Mouse (Mus musculus): ENCODE data around the gene Hoxa11. TPM values are rescaled to one million over a fixed set of nuclear protein-coding genes. Genes with fewer than 3 reads are reported as not detected.
A peak's percentile ranks its signal among the peaks of the same experiment; 100 is the strongest.

Gene Hoxa11
- polyA plus RNA-seq, 1 experiment from 2014 or later, result not detected

DNA sequence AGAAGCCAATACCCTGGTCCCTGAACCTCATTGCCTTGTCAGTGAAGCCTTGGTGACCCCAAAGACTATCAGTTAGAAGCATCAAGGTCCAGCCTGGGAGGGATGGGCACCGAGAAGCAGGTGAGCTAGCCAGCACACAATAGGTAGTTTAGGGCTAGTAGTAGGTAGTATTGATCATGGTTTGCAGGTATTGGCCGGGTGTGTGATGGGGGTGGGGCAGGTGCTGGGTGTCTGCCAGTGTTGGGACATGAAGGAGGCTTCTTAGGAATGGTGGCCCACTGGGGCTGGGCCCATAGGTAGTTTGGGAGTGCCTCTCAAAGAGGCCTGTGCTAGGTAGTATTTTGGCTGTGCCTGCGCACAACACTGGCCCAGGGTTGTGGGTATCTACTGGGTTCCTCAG is 30.5 kb downstream of the Hoxa11 start:
- Histone ChIP-seq H3K27me3 (ENCODE audit: control insufficient read depth, insufficient read depth, low read length) (peaks cover 100% of the 10 kb centered on the region), H3K9ac (ENCODE audit: low read length) (no peak overlapping the region), H3K36me3 (ENCODE audit: control insufficient read depth, insufficient read depth, low read length) (no peaks in the 10 kb centered on the region), H3K9me3 (ENCODE audit: control insufficient read depth, low read length) (no peaks in the 10 kb centered on the region), H3K4me1 (ENCODE audit: control insufficient read depth in 2 of 2, insufficient read depth in 2 of 2, low read length in 2 of 2) (peaks cover 3 to 14% of the 10 kb centered on the region in 2 experiments; a peak in 2 of 4 replicates), H3K4me2 (ENCODE audit: low read length) (no peak overlapping the region), H3K27ac (replicated peaks in 1 of 2; ENCODE audit: control insufficient read depth in 1 of 2, insufficient read depth in 1 of 2, low read depth in 2 of 2, low read length in 2 of 2) (no peak overlapping the region), H3K4me3 (ENCODE audit: control insufficient read depth in 1 of 2, insufficient read depth in 1 of 2, low read depth in 1 of 2, low read length in 2 of 2) (no peak overlapping the region)
- no peak for ATAC-seq (ENCODE audit: insufficient number of reproducible peaks, insufficient read depth, low FRiP score, low read depth)
- 13% methylated on average over 3 of the region's 3 CpGs for WGBS

DNA sequence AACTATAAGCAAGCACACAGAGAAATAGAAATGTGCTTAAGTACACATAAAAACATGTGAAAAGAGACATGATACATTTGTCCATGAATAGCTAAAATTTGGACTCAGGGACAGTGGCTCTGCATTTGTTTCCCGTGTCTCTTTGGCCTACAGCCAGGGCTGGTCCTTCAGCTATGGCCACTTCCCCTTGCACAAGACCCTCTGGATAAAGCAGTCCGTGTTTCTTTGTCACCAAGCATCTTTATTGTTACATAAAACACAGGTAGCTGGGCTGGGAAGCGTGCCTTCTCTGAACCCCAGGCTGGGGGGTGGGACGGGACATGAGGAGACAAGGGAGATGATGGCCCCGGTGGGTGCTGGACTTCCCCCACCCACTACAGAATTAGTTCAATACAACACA is 31.3 kb downstream of the Hoxa11 start:
- Histone ChIP-seq H3K4me3 (ENCODE audit: control insufficient read depth in 1 of 2, insufficient read depth in 1 of 2, low read depth in 1 of 2, low read length in 2 of 2) (no peak overlapping the region), H3K27ac (replicated peaks in 1 of 2; ENCODE audit: control insufficient read depth in 1 of 2, insufficient read depth in 1 of 2, low read depth in 2 of 2, low read length in 2 of 2) (no peak overlapping the region), H3K9me3 (ENCODE audit: control insufficient read depth, low read length) (no peaks in the 10 kb centered on the region), H3K27me3 (ENCODE audit: control insufficient read depth, insufficient read depth, low read length) (peaks cover 100% of the 10 kb centered on the region), H3K4me2 (ENCODE audit: low read length) (no peak overlapping the region), H3K9ac (ENCODE audit: low read length) (no peak overlapping the region), H3K36me3 (ENCODE audit: control insufficient read depth, insufficient read depth, low read length) (no peaks in the 10 kb centered on the region), H3K4me1 (ENCODE audit: control insufficient read depth in 2 of 2, insufficient read depth in 2 of 2, low read length in 2 of 2) (peaks cover 3 to 14% of the 10 kb centered on the region in 2 experiments; a peak in 2 of 4 replicates)
- ATAC-seq (ENCODE audit: insufficient number of reproducible peaks, insufficient read depth, low FRiP score, low read depth), result no peak
- WGBS, result 11% methylated on average over 5 of the region's 5 CpGs

DNA sequence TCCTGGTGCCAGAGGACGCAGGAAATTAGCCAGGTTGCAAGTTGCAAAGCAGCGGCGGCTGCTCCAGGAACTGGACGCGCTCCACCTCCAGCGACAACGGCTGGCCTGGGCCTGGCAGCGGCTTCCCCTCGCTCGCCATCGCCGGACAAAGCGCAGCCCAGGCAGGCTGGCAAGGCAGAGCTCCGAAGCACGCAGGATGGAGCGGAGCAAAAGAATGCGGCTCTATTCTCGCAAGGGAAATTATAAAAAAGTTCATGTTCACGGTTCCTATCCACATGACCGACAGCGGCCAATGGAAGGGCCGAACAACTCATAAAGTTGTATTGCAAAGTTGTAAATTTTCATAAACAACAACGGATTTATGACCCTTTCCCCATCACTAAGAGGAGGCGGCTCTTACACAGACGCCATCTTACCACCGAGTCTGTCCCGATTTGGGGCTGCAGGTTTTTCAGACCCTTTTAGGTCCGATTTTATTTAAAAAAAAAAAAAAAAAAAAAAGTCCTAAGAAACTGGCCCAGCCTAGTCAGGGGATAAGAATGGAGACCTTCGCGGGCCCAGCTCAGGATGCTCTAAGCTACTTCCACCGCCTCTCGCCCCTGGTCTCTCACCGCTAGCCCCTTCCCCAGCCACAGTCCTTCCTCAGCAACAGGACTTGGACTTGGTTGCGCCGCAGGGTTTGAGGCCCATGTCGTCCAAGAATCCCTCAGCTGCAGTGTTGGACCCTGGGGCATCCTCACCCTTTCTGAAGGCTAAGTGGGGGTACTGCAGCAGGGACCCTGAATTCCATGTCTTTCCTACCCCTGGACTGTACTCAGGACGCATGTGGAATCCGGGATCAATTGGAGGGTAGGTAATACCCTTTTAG is 32.3 kb downstream of the Hoxa11 start, which contains the start of the genes Hoxa3 and Gm28308:
TSS of gene Hoxa3 (minus strand) at position 218 of the 868 bp plus-strand sequence.
TSS of gene Gm28308 (minus strand) at position 221 of the 868 bp plus-strand sequence.
- ATAC-seq (ENCODE audit: insufficient number of reproducible peaks, insufficient read depth, low FRiP score, low read depth), result no peak
- Histone ChIP-seq H3K4me3 (ENCODE audit: control insufficient read depth in 1 of 2, insufficient read depth in 1 of 2, low read depth in 1 of 2, low read length in 2 of 2) (peak within 1 kb of the TSS; percentile 3 to 29; a peak in 2 of 4 replicates), H3K36me3 (ENCODE audit: control insufficient read depth, insufficient read depth, low read length) (no peaks in the 10 kb centered on the region), H3K4me1 (ENCODE audit: control insufficient read depth in 2 of 2, insufficient read depth in 2 of 2, low read length in 2 of 2) (peaks cover 3 to 17% of the 10 kb centered on the region in 2 experiments; a peak in 2 of 4 replicates), H3K27ac (replicated peaks in 1 of 2; ENCODE audit: control insufficient read depth in 1 of 2, insufficient read depth in 1 of 2, low read depth in 2 of 2, low read length in 2 of 2) (no peak within 1 kb of the TSS), H3K27me3 (ENCODE audit: control insufficient read depth, insufficient read depth, low read length) (peaks cover 100% of the 10 kb centered on the region), H3K9ac (ENCODE audit: low read length) (no peak within 1 kb of the TSS), H3K9me3 (ENCODE audit: control insufficient read depth, low read length) (no peaks in the 10 kb centered on the region), H3K4me2 (ENCODE audit: low read length) (peak within 1 kb of the TSS; percentile 51)
- 2% methylated on average over 38 of the region's 38 CpGs for WGBS

DNA sequence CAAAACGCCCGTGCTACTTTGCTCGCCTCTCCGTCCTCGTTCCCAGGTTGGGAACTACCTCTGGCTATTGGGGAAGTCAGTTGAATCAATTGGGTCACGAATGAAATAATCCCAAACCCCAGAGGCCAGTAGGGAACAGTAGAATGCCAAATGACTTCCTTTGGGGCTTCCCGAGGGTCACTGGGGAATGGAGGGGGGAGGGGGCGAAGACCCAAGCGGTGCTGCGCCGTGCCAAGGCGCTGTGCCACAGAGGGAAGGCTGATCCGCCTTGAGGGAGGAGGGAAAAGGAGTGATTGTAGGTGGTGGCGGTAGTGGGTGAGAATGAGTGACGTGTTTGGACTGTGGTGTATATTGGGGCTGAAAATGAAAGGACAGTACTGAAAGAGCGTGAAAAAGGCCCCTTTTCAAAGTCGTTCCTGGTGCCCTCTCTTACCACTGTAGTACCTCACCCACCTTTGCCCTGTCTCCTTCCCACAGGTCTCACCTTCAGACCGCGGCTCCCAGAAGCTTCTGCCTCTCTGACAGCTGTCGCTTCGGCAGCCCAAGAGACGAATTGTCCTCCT is 33.0 kb downstream of the Hoxa11 start:
- H3K9me3 ChIP-seq (ENCODE audit: control insufficient read depth, low read length), result no peaks in the 10 kb centered on the region
- peaks cover 100% of the 10 kb centered on the region for H3K27me3 ChIP-seq (ENCODE audit: control insufficient read depth, insufficient read depth, low read length)
- H3K4me3 ChIP-seq (ENCODE audit: control insufficient read depth in 1 of 2, insufficient read depth in 1 of 2, low read depth in 1 of 2, low read length in 2 of 2), result peak overlapping the region; percentile 3 to 29; a peak in 2 of 4 replicates
- ATAC-seq (ENCODE audit: insufficient number of reproducible peaks, insufficient read depth, low FRiP score, low read depth), result no peak
- H3K36me3 ChIP-seq (ENCODE audit: control insufficient read depth, insufficient read depth, low read length), result no peaks in the 10 kb centered on the region
- H3K4me2 ChIP-seq (ENCODE audit: low read length), result peak overlapping the region; percentile 51
- H3K9ac ChIP-seq (ENCODE audit: low read length), result no peak overlapping the region
- H3K27ac ChIP-seq (replicated peaks in 1 of 2; ENCODE audit: control insufficient read depth in 1 of 2, insufficient read depth in 1 of 2, low read depth in 2 of 2, low read length in 2 of 2), result no peak overlapping the region
- peaks cover 3 to 17% of the 10 kb centered on the region in 2 experiments; a peak in 2 of 4 replicates for H3K4me1 ChIP-seq (ENCODE audit: control insufficient read depth in 2 of 2, insufficient read depth in 2 of 2, low read length in 2 of 2)
- WGBS, result 1% methylated on average over 22 of the region's 22 CpGs

DNA sequence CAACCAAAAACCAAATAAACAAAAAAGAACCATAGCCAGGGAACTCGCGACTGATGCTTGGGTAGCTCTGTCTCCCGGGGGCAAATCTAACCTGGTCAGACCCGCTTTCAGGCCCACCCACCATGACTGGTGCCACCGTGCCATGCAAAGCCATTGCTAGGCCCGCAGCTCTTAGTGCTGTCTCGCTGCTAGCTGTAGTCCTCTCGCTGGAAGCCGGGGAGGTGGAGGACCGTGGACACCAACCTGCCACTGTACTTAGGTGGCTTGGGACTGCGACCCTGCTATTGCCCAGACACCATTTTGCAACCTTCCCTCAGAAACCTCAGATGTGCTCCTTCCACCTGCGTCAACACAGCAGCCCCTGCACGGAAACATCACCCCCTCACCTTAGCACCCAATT is 33.6 kb downstream of the Hoxa11 start:
- H3K27ac ChIP-seq (replicated peaks in 1 of 2; ENCODE audit: control insufficient read depth in 1 of 2, insufficient read depth in 1 of 2, low read depth in 2 of 2, low read length in 2 of 2), result no peak overlapping the region
- H3K9ac ChIP-seq (ENCODE audit: low read length), result no peak overlapping the region
- ATAC-seq (ENCODE audit: insufficient number of reproducible peaks, insufficient read depth, low FRiP score, low read depth), result no peak
- H3K27me3 ChIP-seq (ENCODE audit: control insufficient read depth, insufficient read depth, low read length), result peaks cover 100% of the 10 kb centered on the region
- H3K9me3 ChIP-seq (ENCODE audit: control insufficient read depth, low read length), result no peaks in the 10 kb centered on the region
- peaks cover 3 to 12% of the 10 kb centered on the region in 2 experiments; a peak in 2 of 4 replicates for H3K4me1 ChIP-seq (ENCODE audit: control insufficient read depth in 2 of 2, insufficient read depth in 2 of 2, low read length in 2 of 2)
- no peaks in the 10 kb centered on the region for H3K36me3 ChIP-seq (ENCODE audit: control insufficient read depth, insufficient read depth, low read length)
- WGBS, result 4% methylated on average over 13 of the region's 13 CpGs
- H3K4me3 ChIP-seq (ENCODE audit: control insufficient read depth in 1 of 2, insufficient read depth in 1 of 2, low read depth in 1 of 2, low read length in 2 of 2), result no peak overlapping the region
- H3K4me2 ChIP-seq (ENCODE audit: low read length), result no peak overlapping the region

DNA sequence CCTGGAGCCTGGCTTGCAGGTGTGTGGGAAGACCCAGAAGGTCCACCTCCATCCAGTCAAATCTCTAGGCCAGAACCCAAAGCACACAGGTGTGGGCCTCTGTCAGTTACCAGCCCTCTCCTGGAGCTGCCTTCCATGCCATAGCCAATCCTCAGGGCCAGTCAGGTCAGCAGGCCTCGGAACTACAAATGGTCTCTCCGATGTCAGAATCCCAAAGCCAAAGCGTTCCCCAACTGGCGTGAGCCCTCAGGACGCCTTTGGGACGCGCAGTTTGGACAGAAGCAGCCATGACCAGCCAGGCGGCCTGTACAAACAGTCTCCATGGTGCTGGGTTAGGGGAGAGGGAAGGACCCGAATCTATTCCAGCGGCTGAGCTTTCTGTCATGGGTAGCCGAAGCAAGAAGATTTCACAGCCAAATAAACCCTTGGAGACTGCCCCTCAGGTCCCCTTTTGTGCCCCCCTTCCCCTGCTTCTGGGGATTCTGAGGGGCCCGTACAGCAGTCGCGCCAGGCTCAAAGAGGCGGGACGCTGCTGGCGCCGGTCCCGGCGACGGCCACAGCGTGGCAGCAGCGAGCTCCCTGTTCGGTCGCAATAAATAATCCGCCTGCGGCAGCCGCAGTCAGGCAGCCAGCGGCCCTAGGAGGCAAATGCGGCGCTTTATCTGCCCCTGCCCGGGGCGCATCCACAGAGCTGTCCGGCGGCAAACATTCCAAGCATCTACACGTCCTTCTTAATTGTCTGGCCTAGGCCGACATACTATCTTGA is 34.3 kb downstream of the Hoxa11 start:
- H3K4me3 ChIP-seq (ENCODE audit: control insufficient read depth in 1 of 2, insufficient read depth in 1 of 2, low read depth in 1 of 2, low read length in 2 of 2), result 0 out of 4 replicates have a peak overlapping the region, but pooled peaks of 1 of the 2 experiments have one; percentile 1
- no peaks in the 10 kb centered on the region for H3K36me3 ChIP-seq (ENCODE audit: control insufficient read depth, insufficient read depth, low read length)
- peaks cover 3 to 10% of the 10 kb centered on the region in 2 experiments; a peak in 2 of 4 replicates for H3K4me1 ChIP-seq (ENCODE audit: control insufficient read depth in 2 of 2, insufficient read depth in 2 of 2, low read length in 2 of 2)
- H3K9ac ChIP-seq (ENCODE audit: low read length), result no peak overlapping the region
- H3K27ac ChIP-seq (replicated peaks in 1 of 2; ENCODE audit: control insufficient read depth in 1 of 2, insufficient read depth in 1 of 2, low read depth in 2 of 2, low read length in 2 of 2), result no peak overlapping the region
- H3K4me2 ChIP-seq (ENCODE audit: low read length), result no peak overlapping the region
- peaks cover 100% of the 10 kb centered on the region for H3K27me3 ChIP-seq (ENCODE audit: control insufficient read depth, insufficient read depth, low read length)
- 1% methylated on average over 37 of the region's 37 CpGs for WGBS
- H3K9me3 ChIP-seq (ENCODE audit: control insufficient read depth, low read length), result no peaks in the 10 kb centered on the region
- no peak for ATAC-seq (ENCODE audit: insufficient number of reproducible peaks, insufficient read depth, low FRiP score, low read depth)

DNA sequence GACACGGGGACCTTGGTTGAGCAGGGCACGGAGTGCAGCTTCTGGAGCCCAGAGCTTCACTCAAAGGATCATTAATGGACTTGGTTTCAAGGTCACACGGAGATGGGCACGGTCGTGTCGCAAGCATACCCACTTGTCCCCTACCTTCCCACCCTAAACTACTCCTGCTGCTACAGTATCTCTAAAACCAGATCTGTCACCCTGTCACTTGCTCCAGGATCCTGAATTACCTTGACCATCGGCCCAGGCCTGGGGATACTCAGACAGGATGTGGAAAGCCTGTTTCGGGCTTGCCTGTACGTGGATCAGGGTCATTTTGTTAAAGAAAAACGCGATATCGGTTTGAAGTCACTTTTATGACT is 35.9 kb downstream of the Hoxa11 start:
- H3K9ac ChIP-seq (ENCODE audit: low read length), result no peak overlapping the region
- H3K27me3 ChIP-seq (ENCODE audit: control insufficient read depth, insufficient read depth, low read length), result peaks cover 100% of the 10 kb centered on the region
- no peak for ATAC-seq (ENCODE audit: insufficient number of reproducible peaks, insufficient read depth, low FRiP score, low read depth)
- no peaks in the 10 kb centered on the region for H3K36me3 ChIP-seq (ENCODE audit: control insufficient read depth, insufficient read depth, low read length)
- H3K9me3 ChIP-seq (ENCODE audit: control insufficient read depth, low read length), result no peaks in the 10 kb centered on the region
- H3K4me3 ChIP-seq (ENCODE audit: control insufficient read depth in 1 of 2, insufficient read depth in 1 of 2, low read depth in 1 of 2, low read length in 2 of 2), result no peak overlapping the region
- H3K27ac ChIP-seq (replicated peaks in 1 of 2; ENCODE audit: control insufficient read depth in 1 of 2, insufficient read depth in 1 of 2, low read depth in 2 of 2, low read length in 2 of 2), result no peak overlapping the region
- WGBS, result 11% methylated on average over 12 of the region's 12 CpGs
- H3K4me2 ChIP-seq (ENCODE audit: low read length), result no peak overlapping the region
- peaks cover 3 to 10% of the 10 kb centered on the region in 2 experiments; a peak in 2 of 4 replicates for H3K4me1 ChIP-seq (ENCODE audit: control insufficient read depth in 2 of 2, insufficient read depth in 2 of 2, low read length in 2 of 2)
